Mouse (Mus musculus) lung, postnatal 0 days (tissue): ENCODE results near the gene Fam69a.

Experiments
- CTCF ChIP-seq: IDR thresholded peaks from 2 replicates; pipeline ENCODE4 v1.5.1; 2016; ENCODE audit warnings: antibody characterized with exemption, mild to moderate bottlenecking
- EP300 ChIP-seq: IDR thresholded peaks from 2 replicates; pipeline ENCODE4 v1.6.1; 2016; ENCODE audit warnings: antibody characterized with exemption, mild to moderate bottlenecking, control low read depth

DNA sequence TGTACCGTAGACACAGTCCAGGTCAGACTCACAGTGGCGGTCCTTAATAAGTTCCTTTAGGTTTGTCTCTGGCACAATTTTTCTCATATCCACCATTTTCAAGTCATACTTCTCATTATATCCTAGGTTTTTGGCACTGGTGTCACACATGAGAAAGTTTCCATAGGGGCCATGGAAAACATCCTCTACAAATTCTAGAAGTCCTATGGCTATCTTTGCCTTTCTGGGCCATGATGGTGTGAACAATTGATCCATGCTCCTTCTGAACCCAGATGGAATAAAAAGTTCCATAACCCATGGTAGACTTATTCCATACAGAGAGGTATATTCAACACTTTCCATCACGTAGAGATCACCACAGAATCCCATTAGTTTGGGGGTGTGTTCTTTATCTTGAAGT lies 77.2 kb downstream of the Fam69a start:
- no peak for TF ChIP-seq CTCF
- no peak for TF ChIP-seq EP300
